Mouse (Mus musculus) cortical plate, adult 2 months (tissue): ENCODE measurements at regions not wholly inside any gene's neighbourhood (a gene's known extent, or its start where the extent isn't known, plus 50 kb on each side); places are given as distances from the start of the nearest gene placed in this dataset.

ENCODE experiments used
- H3K27ac ChIP-seq: fragments of 200-500 bp; 2 replicates; pipeline ENCODE4 v1.5.1; 2012; ENCODE audit warnings: low read length, control low read depth, inconsistent platforms; ENCODE audit not compliant: insufficient read depth
- H3K4me1 ChIP-seq: fragments of 200-500 bp; 2 replicates; pipeline ENCODE4 v1.6.1; 2011; ENCODE audit warnings: low read length; ENCODE audit not compliant: control insufficient read depth, insufficient read depth
- H3K4me3 ChIP-seq: fragments of 200-500 bp; 2 replicates; pipeline ENCODE4 v1.5.1; 2011; ENCODE audit warnings: mild to moderate bottlenecking, low read length, control low read depth; ENCODE audit not compliant: insufficient read depth
- CTCF ChIP-seq: fragments of 200-500 bp; IDR thresholded peaks from 2 replicates; pipeline ENCODE4 v1.5.1; 2011; ENCODE audit warnings: mild to moderate bottlenecking, control low read depth, low read length; ENCODE audit not compliant: insufficient read depth; ENCODE audit errors: extremely low read depth
- POLR2A ChIP-seq: fragments of 200-500 bp; IDR thresholded peaks from 2 replicates; pipeline ENCODE4 v1.6.1; 2011; ENCODE audit warnings: mild to moderate bottlenecking, low read length, control low read depth; ENCODE audit not compliant: insufficient read depth; ENCODE audit errors: extremely low read depth

GRCm38 (mm10) chr9:51598706-51599105, 166.4 kb upstream of the Arhgap20 start:
- Histone ChIP-seq H3K4me3 (no peak overlapping the region), H3K4me1 (no peaks in the 10 kb centered on the region), H3K27ac (no peak overlapping the region)
- TF ChIP-seq POLR2A, result no peak
- no peak for TF ChIP-seq CTCF

- TF ChIP-seq CTCF (no peak), POLR2A (no peak)
- H3K4me3 ChIP-seq, result no peak overlapping the region
- H3K27ac ChIP-seq, result peak overlapping the region; percentile 66; the same call in 1 of the 2 replicates
- peaks cover 4% of the 10 kb centered on the region for H3K4me1 ChIP-seq
Observed at GRCm38 (mm10) chr9:51608158-51608557, 157.0 kb upstream of the Arhgap20 start.

- no peak for TF ChIP-seq POLR2A
- TF ChIP-seq CTCF, result no peak
Observed at GRCm38 (mm10) chr9:51608697-51609456, 156.3 kb upstream of the Arhgap20 start.

GRCm38 (mm10) chr9:51626156-51626555, 139.0 kb upstream of the Arhgap20 start:
- Histone ChIP-seq H3K27ac (no peak overlapping the region), H3K4me1 (no peaks in the 10 kb centered on the region; the same call in 1 of the 2 replicates), H3K4me3 (no peak overlapping the region)
- TF ChIP-seq POLR2A (no peak), CTCF (no peak)

More at GRCm38 (mm10) chr9:51608697-51609456, 156.3 kb upstream of the Arhgap20 start:
- H3K4me1 ChIP-seq, result peaks cover 4% of the 10 kb centered on the region
- H3K27ac ChIP-seq, result peak overlapping the region; percentile 77
- H3K4me3 ChIP-seq, result no peak overlapping the region

- H3K4me1 ChIP-seq, result no peaks in the 10 kb centered on the region; the same call in 1 of the 2 replicates
- no peak overlapping the region for H3K27ac ChIP-seq
- no peak for TF ChIP-seq CTCF
- TF ChIP-seq POLR2A, result no peak
- no peak overlapping the region for H3K4me3 ChIP-seq
Observed at GRCm38 (mm10) chr9:51636097-51636496, 129.0 kb upstream of the Arhgap20 start.

GRCm38 (mm10) chr9:51636559-51637127, 128.5 kb upstream of the Arhgap20 start:
- no peak overlapping the region for H3K4me3 ChIP-seq
- H3K4me1 ChIP-seq, result no peaks in the 10 kb centered on the region; the same call in 1 of the 2 replicates

GRCm38 (mm10) chr9:51637131-51637920, 127.8 kb upstream of the Arhgap20 start:
- TF ChIP-seq CTCF (no peak), POLR2A (no peak)
- Histone ChIP-seq H3K4me3 (no peak overlapping the region), H3K4me1 (no peaks in the 10 kb centered on the region; the same call in 1 of the 2 replicates), H3K27ac (no peak overlapping the region)

More at GRCm38 (mm10) chr9:51636559-51637127, 128.5 kb upstream of the Arhgap20 start:
- H3K27ac ChIP-seq, result no peak overlapping the region
- TF ChIP-seq POLR2A, result no peak

- Histone ChIP-seq H3K4me3 (no peak overlapping the region), H3K27ac (no peak overlapping the region), H3K4me1 (no peaks in the 10 kb centered on the region; the same call in 1 of the 2 replicates)
- no peak for TF ChIP-seq POLR2A
- TF ChIP-seq CTCF, result no peak
Observed at GRCm38 (mm10) chr9:51641706-51642105, 123.4 kb upstream of the Arhgap20 start.

- no peaks in the 10 kb centered on the region for H3K4me1 ChIP-seq
- no peak overlapping the region for H3K27ac ChIP-seq
- TF ChIP-seq CTCF, result no peak
- TF ChIP-seq POLR2A, result no peak
- H3K4me3 ChIP-seq, result no peak overlapping the region
Observed at GRCm38 (mm10) chr9:51645426-51645825, 119.7 kb upstream of the Arhgap20 start.
